Mouse (Mus musculus) CD4-positive, CD25-positive, alpha-beta regulatory T cell, adult 4 months (primary cell): Measurements from ENCODE around the gene Vmn2r83. TPM values are rescaled to one million over a fixed set of nuclear protein-coding genes. Genes with fewer than 3 reads are reported as not detected.

Experiments used
- ATAC-seq: one replicate; pipeline ENCODE4 v1.8.0; 2017
- polyA plus RNA-seq, 2 experiments: library from polyadenylated mRNA; unstranded; fragments of 100-300 nt; shearing (Covaris generic); gene quantifications; one replicate each; pipeline ENCODE4 v1.2.1; 2017

Gene Vmn2r83
- polyA plus RNA-seq, 2 experiments from 2014 or later, result not detected

DNA sequence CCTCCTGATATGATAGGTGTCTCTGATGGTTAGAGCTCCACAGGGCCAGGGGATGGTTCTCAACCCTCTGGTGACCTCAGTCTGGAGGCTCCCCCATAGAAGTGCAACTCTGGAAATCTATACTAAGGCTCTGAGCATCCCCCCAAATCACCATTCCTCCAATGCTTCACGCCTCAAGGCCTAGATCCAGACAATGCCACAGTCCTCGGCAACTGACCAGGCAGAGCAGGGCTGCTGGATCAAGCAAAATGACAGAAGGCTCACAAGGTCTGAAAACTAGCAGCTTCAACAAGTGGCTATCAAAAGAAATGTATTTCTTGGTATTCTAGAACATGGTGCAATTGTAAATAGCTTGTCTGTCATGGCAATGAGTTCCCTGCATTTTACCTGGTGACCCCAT lies 69.2 kb downstream of the Vmn2r83 start:
- ATAC-seq, result no peak

DNA sequence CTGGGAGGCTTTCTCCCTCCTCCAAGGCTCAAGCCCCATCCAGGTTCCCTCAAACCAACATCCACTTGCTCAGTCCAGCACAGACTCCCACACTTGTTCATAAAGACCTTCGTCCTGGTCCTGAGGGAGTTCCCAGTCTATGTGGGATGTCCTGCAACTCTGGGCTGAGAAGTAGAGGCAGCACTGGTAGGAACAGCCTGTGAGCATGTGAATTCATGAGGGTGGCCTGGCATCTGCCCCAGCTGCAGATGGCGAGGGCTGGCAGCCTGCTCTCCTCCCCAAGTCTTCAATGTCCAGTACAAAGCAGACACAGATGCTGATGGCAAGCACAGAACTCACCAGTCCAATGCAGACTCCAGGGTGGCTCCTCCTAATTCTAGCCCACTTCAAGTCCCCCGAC lies 69.8 kb downstream of the Vmn2r83 start:
- ATAC-seq, result no peak

DNA sequence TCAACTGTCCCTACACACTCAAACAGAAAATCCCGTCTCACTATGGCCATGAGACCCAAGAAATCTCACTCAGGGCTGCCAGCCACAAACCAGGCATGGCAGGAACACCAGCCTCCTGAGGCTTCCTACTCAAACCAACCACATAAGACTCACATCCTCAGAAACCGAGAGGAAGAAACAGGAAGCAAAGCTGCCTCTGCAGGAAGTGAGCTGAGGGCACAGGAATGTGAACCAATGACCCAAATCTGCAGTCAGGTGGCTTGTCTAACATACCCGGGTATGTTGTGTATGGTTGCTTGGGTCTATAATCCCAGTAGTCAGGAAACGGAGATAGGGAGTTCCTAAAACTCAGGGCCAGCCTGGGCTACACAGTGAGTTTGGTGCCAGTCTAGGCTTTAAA lies 70.3 kb downstream of the Vmn2r83 start:
- no peak for ATAC-seq

DNA sequence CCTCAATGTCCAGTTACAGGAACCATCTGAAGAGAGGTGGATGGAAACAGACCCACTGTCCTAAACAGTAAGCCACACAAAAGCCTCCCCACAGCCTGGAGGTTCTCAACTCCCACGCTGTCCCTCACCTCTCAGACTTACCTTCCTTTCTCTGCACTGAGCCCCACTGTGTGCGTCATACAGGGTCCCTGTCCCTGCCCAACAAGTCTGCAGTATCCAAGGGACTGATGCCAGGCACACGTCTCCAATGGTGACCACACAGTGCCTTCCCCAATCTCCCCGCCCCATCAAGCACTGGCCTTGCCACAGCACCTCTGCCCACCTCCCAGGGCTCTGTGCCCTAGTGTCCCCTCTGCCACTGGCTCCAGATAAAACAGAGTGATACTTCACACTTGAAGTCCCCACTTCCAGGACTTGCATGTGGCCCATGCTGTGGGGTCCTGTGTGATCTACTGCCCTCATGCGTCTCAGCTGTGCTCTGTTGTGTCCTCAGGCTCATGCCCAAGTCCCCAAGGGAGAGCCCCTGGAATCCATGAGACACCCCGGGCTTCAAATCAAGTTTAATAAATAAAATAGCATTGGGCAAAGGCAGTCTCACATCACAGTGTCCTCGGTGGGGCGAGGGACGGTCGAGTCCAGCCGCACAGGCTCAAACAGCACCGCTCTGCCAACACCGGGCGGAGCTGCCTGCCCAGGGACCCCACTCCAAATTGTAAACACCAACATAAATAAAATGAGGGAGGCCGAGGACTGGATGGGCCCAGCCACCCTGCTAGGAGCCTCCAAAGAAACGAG lies 71.4 kb downstream of the Vmn2r83 start:
- ATAC-seq, result no peak

DNA sequence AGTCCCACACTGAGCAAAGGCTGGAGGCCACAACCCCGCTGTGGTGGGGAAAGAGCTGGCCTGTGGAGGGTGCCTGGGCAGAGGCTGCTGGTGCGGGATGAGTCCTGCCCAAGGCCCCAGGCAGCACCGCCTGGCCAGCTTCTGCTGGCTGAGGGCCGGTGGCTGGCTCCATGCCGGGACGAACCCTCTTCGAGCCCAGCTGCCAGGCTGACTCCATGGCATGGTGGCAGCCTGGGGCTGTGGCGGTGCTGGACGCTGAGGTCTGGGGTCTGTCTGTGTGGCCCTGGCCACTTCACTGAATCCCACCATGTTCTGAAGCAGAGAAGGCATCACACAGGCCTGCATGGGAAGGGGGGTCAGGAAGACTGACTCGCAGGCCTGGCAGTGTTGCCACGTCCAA lies 72.2 kb downstream of the Vmn2r83 start:
- no peak for ATAC-seq

DNA sequence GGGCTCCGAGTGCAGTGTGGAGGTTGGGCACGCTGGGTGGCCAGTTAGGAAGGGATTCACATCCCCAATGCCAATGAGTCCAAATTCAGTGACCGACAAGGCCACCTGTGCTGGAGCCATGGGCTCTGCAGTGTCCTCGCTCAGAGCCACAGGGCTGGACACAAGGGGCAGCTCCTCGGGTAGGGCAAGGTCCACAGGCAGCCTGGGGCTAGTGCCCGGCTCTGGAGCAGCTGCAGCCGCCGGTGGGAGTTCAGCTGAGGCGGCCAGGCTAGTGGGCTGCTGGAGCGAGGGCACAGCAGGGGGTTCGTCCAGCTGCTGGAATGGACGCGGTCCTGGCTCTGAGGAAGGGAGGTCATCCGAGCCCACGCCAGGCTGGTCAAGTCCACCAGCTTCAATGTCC lies 73.0 kb downstream of the Vmn2r83 start:
- no peak for ATAC-seq

DNA sequence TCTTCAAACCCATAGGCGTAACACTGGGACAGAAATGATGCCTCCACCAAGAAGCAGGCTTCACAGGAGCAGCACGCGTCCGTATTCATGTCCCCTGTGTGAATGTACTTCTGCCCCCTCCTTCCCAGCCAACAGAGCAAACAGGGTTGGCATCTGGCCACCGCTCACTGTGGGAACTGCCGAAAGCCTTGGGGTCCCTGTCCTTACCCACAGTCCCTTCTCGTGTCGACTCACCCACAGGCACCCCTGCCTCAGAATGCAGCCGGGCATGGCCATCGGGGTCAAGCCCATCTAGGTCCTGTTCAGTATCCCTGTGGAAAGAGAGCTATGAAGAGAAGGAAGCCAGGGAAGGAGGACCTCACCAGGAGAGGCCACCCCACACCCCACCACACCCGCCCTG lies 73.6 kb downstream of the Vmn2r83 start:
- ATAC-seq, result no peak

Other genes starting within 250 kb of the Vmn2r83 start
- under 1 TPM in 1 of 2 experiments, not detected in 1; 0.09 TPM for gene Vmn2r81, start 221.0 kb upstream of the Vmn2r83 start, polyA plus RNA-seq
- gene Vmn2r82, start 112.2 kb upstream of the Vmn2r83 start, polyA plus RNA-seq, result not detected
- gene Plpp2, start 65.1 kb downstream of the Vmn2r83 start, polyA plus RNA-seq, result 1 to 10 TPM; 2.8 to 3.8 TPM
- gene Mier2, start 86.5 kb downstream of the Vmn2r83 start, polyA plus RNA-seq, result 10 to 100 TPM; 14.4 to 15.1 TPM
- not detected for gene Theg, start 118.6 kb downstream of the Vmn2r83 start, polyA plus RNA-seq
- not detected for gene C2cd4c, start 145.3 kb downstream of the Vmn2r83 start, polyA plus RNA-seq
- gene Shc2, start 169.2 kb downstream of the Vmn2r83 start, polyA plus RNA-seq, result not detected
- not detected for gene Odf3l2, start 177.0 kb downstream of the Vmn2r83 start, polyA plus RNA-seq
- under 1 TPM; 0.23 to 0.73 TPM for gene Madcam1, start 195.8 kb downstream of the Vmn2r83 start, polyA plus RNA-seq
- gene Tpgs1, start 200.6 kb downstream of the Vmn2r83 start, polyA plus RNA-seq, result 10 to 100 TPM; 16.6 to 19.5 TPM
- gene Cdc34, start 213.5 kb downstream of the Vmn2r83 start, polyA plus RNA-seq, result 10 to 100 TPM; 20.8 to 27.3 TPM
- gene Gzmm, start 220.3 kb downstream of the Vmn2r83 start, polyA plus RNA-seq, result 1 to 10 TPM in 1 of 2 experiments, under 1 TPM in 1; 0.49 to 1.1 TPM
- 100 to 1,000 TPM; 127 to 129 TPM for gene Bsg, start 235.8 kb downstream of the Vmn2r83 start, polyA plus RNA-seq
- gene Hcn2, start 247.9 kb downstream of the Vmn2r83 start, polyA plus RNA-seq, result not detected